Mouse (Mus musculus): ENCODE measurements around the gene Fer1l4. TPM values are rescaled to one million over a fixed set of nuclear protein-coding genes. Genes with fewer than 3 reads are reported as not detected.

Fer1l4 gene
- not detected for total RNA-seq (2023)

DNA sequence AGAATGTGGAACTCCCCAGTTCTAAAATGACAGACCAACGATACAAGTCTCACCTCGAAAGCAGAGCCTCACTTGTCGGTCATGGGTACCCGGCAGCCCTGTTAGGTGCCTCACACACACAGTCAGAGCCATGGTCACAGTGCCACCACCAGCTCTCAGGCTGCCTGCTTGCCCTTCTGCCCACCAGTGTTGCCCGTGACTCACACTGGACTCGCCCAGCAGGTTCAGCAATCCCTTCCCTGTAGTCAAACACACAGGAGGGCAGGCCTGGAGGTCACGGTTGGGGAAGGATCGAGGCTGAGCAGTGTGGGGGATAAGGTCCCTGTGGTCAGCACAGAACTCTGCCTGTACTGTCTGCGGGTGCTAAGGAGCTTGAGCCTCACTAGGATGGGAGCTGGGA, at the start of gene Fer1l4:
TSS of gene Fer1l4 (minus strand) at position 132 of the 400 bp plus-strand sequence.

DNA sequence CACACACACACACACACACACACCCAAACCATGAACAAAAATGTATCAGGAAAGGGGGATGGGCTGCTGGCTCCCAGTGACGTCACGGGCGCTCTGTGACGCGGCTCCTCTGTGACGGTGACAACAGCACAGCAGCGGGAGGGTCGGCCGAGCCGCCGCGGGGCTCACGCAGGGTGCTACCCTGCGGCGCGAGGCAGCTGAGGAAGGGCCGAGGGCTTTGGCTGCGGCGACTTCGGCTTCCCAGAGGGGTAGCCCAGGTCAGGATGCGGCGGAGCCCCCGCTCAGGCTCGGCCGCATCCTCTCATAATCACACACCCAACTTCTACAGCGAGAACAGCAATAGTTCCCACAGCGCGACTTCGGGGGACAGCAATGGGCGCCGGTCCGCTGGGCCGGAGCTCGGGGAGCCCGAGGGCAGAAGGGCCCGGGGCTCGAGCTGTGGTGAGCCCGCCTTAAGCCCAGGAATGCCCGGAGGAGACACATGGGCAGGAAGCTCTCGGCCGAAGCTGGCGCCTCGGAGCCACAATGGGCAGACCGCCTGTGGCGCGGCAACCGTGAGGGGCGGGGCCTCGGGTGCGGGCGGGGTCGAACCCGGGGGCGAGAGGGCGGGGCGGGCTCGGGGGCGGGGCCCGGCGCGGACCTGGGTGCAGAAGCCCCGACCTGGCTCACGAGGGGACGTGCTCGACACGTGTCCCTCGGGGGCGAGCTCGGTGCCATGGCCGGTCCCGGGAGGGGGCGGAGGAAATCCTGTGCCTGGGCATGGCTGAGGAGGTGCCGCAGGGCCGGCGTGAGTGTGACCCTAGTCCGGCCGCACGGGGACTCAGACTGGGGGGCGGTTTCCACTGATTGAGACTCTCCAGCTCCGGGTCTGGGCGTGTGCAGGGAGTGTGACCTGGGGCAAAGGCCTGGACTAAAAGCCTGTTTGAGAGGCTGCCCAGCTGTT, 12.6 kb upstream of the Fer1l4 start, which contains the start of gene Spag4:
TSS of gene Spag4 (plus strand) at position 77 of the 943 bp plus-strand sequence.

DNA sequence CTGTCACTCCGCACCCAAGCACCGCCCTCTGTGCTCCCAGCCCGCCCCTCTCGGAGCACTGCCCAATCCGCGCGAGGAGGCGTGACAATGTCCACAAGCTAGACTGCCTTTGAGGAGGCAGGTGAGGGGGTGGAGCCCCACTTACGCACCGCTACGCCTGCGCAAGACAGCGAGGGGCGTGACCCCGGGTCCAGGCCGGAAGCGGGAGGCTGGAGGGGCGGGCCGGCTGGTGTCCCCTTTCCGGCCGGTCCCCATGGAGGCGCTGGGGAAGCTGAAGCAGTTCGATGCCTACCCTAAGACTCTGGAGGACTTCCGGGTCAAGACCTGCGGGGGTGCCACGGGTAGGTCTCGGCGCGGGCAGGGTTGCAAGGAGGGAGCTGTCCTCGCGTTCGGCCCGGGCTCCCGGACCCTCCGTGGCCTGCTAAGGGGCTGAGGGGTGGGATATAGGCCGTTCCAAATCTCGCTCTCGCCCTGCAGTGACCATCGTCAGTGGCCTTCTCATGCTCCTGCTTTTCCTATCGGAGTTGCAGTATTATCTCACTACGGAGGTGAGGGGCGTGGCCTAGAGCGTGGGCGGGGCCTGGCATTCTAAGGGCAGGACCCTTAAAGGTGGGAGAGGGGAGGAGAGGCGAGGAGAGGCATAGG, 44.7 kb downstream of the Fer1l4 start, which contains the start of the genes 6430550D23Rik and Ergic3:
TSS of gene 6430550D23Rik (minus strand) at position 90 of the 645 bp plus-strand sequence.
TSS of gene Ergic3 (plus strand) at position 158 of the 645 bp plus-strand sequence.

Other genes with a start within 250 kb of the Fer1l4 start
- 10 to 100 TPM; 25.9 to 27.2 TPM for gene BC029722, start 233.5 kb downstream of the Fer1l4 start, total RNA-seq (2023)
- 100 to 1,000 TPM in 1 of 2 experiments, 10 to 100 TPM in 1; 84.4 to 126 TPM for gene Eif6, start 226.0 kb downstream of the Fer1l4 start, total RNA-seq (2023)
- not detected for gene Fam83c, start 218.1 kb downstream of the Fer1l4 start, total RNA-seq (2023)
- 10 to 100 TPM; 35.4 to 40.9 TPM for gene Uqcc1, start 122.6 kb downstream of the Fer1l4 start, total RNA-seq (2023)
- gene Gm15557, start 112.2 kb downstream of the Fer1l4 start, total RNA-seq (2023), result not detected
- not detected for gene Gdf5, start 107.6 kb downstream of the Fer1l4 start, total RNA-seq (2023)
- 10 to 100 TPM; 65.6 to 75.0 TPM for gene Cep250, start 96.5 kb downstream of the Fer1l4 start, total RNA-seq (2023)
- 1 to 10 TPM in 1 of 2 experiments, under 1 TPM in 1; 0.78 to 1.7 TPM for gene 6430550D23Rik, start 45.0 kb downstream of the Fer1l4 start, total RNA-seq (2023)
- gene Ergic3, start 44.9 kb downstream of the Fer1l4 start, total RNA-seq (2023), result 100 to 1,000 TPM in 1 of 2 experiments, 10 to 100 TPM in 1; 89.9 to 105 TPM
- gene Spag4, start 12.2 kb upstream of the Fer1l4 start, total RNA-seq (2023), result 1 to 10 TPM; 4.9 to 5.0 TPM
- 10 to 100 TPM; 68.4 to 75.3 TPM for gene Cpne1, start 59.0 kb upstream of the Fer1l4 start, total RNA-seq (2023)
- gene Rbm12, start 59.0 kb upstream of the Fer1l4 start, total RNA-seq (2023), result 10 to 100 TPM; 36.8 to 44.8 TPM
- 10 to 100 TPM; 28.3 to 34.8 TPM for gene Gm28036, start 74.1 kb upstream of the Fer1l4 start, total RNA-seq (2023)
- 10 to 100 TPM; 64.2 to 91.4 TPM for gene Romo1, start 91.1 kb upstream of the Fer1l4 start, total RNA-seq (2023)
- 10 to 100 TPM; 38.8 to 40.7 TPM for gene Nfs1, start 91.2 kb upstream of the Fer1l4 start, total RNA-seq (2023)
- gene Rbm39, start 127.3 kb upstream of the Fer1l4 start, total RNA-seq (2023), result 1,000 to 10,000 TPM; 1,897 to 2,007 TPM
- 10 to 100 TPM; 73.2 to 81.1 TPM for gene Phf20, start 143.5 kb upstream of the Fer1l4 start, total RNA-seq (2023)

All from B cell, adult 67 days (primary cell).